In genomic region chr4:93790157-93790556, GRCm38 (mm10) we compare ENCODE assay signal across 17 mouse cellular contexts.
"Had no signal": no experiment of that assay in that cellular context is flagged by ENCODE, and none has a peak within 500 bp of the region (broad histone marks: within the 10 kb centered on the region; RNA-seq: fewer than 3 reads in every experiment).

No protein-coding gene starts in this region.

- H3K4me1 ChIP-seq: liver, embryonic 13.5 days; midbrain, embryonic 12.5 days; midbrain, embryonic 15.5 days; neural tube, embryonic 15.5 days had no signal

- H3K36me3 ChIP-seq: kidney, embryonic 15.5 days; liver, embryonic 13.5 days; midbrain, embryonic 12.5 days; midbrain, embryonic 15.5 days; neural tube, embryonic 15.5 days had no signal

- ATAC-seq: midbrain, embryonic 15.5 days had no signal

- H3K27ac ChIP-seq: kidney, embryonic 15.5 days; left cerebral cortex, adult 2 months; liver, embryonic 13.5 days; midbrain, embryonic 12.5 days; midbrain, embryonic 15.5 days; neural tube, embryonic 15.5 days had no signal

- DNase-seq: kidney, adult 8-10 months; kidney, postnatal 10 days; kidney, postnatal 36 days; layer of hippocampus, postnatal 36 days; liver, embryonic 13.5 days; lung, adult 2 months; lung, postnatal 14 days; lung, postnatal 4 days; thymus, adult 2 months; thymus, postnatal 14 days; thymus, postnatal 4 days had no signal

- H3K4me3 ChIP-seq: kidney, embryonic 15.5 days; left cerebral cortex, adult 2 months; liver, embryonic 13.5 days; midbrain, embryonic 12.5 days; midbrain, embryonic 15.5 days; myocyte; neural tube, embryonic 15.5 days had no signal

- H3K9ac ChIP-seq: kidney, embryonic 15.5 days; liver, embryonic 13.5 days; midbrain, embryonic 12.5 days; midbrain, embryonic 15.5 days; neural tube, embryonic 15.5 days had no signal

- H3K27me3 ChIP-seq: kidney, embryonic 15.5 days; liver, embryonic 13.5 days; midbrain, embryonic 12.5 days; midbrain, embryonic 15.5 days; neural tube, embryonic 15.5 days had no signal

- H3K9me3 ChIP-seq: kidney, embryonic 15.5 days; liver, embryonic 13.5 days; midbrain, embryonic 15.5 days; neural tube, embryonic 15.5 days had no signal

- H3K4me2 ChIP-seq: kidney, embryonic 15.5 days; liver, embryonic 13.5 days; midbrain, embryonic 12.5 days; midbrain, embryonic 15.5 days; neural tube, embryonic 15.5 days had no signal
